Mouse (Mus musculus): ENCODE data around the gene Jrkl. TPM values are rescaled to one million over a fixed set of nuclear protein-coding genes. Genes with fewer than 3 reads are reported as not detected.

The Jrkl gene
- 9.5 and 10.2 TPM in 2 replicates for polyA plus RNA-seq (2016; fragmentation: Nextera tagmentation; extraction: Ambion mirVana)

GRCm38 (mm10) chr9:13245481-13245880, at the start of gene Jrkl:
Jrkl (minus strand) TSS chr9:13245829.
- 5% methylated on average over 10 of the region's 10 CpGs for WGBS
- no peak for ATAC-seq (ENCODE audit: insufficient number of reproducible peaks, low FRiP score)
- Histone ChIP-seq H3K36me3 (no peaks in the 10 kb centered on the region), H3K9me3 (replicated peaks) (no peaks in the 10 kb centered on the region), H3K9ac (peak within 1 kb of the TSS; percentile 77), H3K27me3 (replicated peaks) (no peaks in the 10 kb centered on the region), H3K4me1 (replicated peaks) (peaks cover 15% of the 10 kb centered on the region), H3K4me3 (peak within 1 kb of the TSS; percentile 87), H3K27ac (ENCODE audit: poor library complexity, severe bottlenecking) (peak within 1 kb of the TSS; percentile 70), H3K4me2 (peak within 1 kb of the TSS; percentile 78)

- Histone ChIP-seq H3K36me3 (no peaks in the 10 kb centered on the region), H3K9me3 (replicated peaks) (no peaks in the 10 kb centered on the region), H3K9ac (no peak overlapping the region), H3K4me3 (no peak overlapping the region), H3K27me3 (replicated peaks) (no peaks in the 10 kb centered on the region), H3K4me2 (no peak overlapping the region), H3K27ac (ENCODE audit: poor library complexity, severe bottlenecking) (no peak overlapping the region), H3K4me1 (replicated peaks) (no peaks in the 10 kb centered on the region)
- 73% methylated on average over 2 of the region's 2 CpGs for WGBS
- ATAC-seq (ENCODE audit: insufficient number of reproducible peaks, low FRiP score), result no peak
These were observed 41.9 kb upstream of the Jrkl start for GRCm38 (mm10) chr9:13287482-13287881.

DNA sequence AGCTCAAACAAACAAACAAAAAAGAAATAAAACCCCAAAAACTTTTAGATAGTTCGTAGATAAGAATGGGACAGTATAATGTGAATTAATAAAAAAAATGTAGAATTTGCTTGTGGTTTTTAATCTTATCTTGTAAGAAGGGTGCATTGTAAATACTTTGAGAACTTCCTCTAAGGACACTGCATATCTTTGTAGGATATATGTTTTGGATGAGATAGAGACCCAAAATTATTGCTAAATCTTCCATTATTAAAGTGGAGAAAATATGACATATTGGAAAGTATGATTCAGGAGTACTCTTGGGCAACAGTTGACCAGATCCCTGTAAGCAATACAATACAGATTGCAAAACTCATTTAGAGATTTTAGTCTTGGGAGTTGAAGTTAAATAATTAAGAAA, 27.6 kb upstream of the Jrkl start:
- Histone ChIP-seq H3K27ac (ENCODE audit: poor library complexity, severe bottlenecking) (no peak overlapping the region), H3K36me3 (no peaks in the 10 kb centered on the region), H3K9ac (no peak overlapping the region), H3K9me3 (replicated peaks) (no peaks in the 10 kb centered on the region), H3K4me3 (no peak overlapping the region), H3K4me1 (replicated peaks) (no peaks in the 10 kb centered on the region), H3K4me2 (no peak overlapping the region), H3K27me3 (replicated peaks) (no peaks in the 10 kb centered on the region)
- ATAC-seq (ENCODE audit: insufficient number of reproducible peaks, low FRiP score), result no peak
- 69% methylated on average over 1 of the region's 1 CpGs for WGBS

- Histone ChIP-seq H3K4me1 (replicated peaks) (no peaks in the 10 kb centered on the region), H3K4me3 (no peak overlapping the region), H3K9me3 (replicated peaks) (no peaks in the 10 kb centered on the region), H3K27me3 (replicated peaks) (no peaks in the 10 kb centered on the region), H3K9ac (no peak overlapping the region), H3K27ac (ENCODE audit: poor library complexity, severe bottlenecking) (no peak overlapping the region), H3K36me3 (no peaks in the 10 kb centered on the region), H3K4me2 (no peak overlapping the region)
- 31% methylated on average over 3 of the region's 3 CpGs for WGBS
- no peak for ATAC-seq (ENCODE audit: insufficient number of reproducible peaks, low FRiP score)
These were observed 15.4 kb upstream of the Jrkl start for GRCm38 (mm10) chr9:13260980-13261379.

DNA sequence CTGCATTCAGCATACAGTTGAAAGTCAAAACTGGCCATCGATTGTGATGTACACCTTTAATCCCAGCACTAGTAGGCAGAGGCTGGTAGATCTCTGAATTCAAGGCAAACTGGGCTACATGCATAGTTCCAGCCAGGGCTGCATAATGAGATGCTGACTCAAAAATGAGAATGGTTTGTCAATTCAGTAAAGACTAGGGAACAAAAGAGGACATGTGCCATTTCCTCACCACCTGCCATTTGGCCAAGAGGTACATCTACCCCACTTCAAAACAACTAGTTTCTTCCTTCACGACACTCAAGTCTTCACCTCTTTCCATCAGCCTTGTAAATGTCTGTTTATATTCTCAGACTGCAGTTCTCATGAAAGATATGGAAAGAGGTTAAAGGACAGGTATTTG, 12.5 kb upstream of the Jrkl start:
- H3K27me3 ChIP-seq (replicated peaks), result no peaks in the 10 kb centered on the region
- H3K4me1 ChIP-seq (replicated peaks), result no peaks in the 10 kb centered on the region
- no peak overlapping the region for H3K9ac ChIP-seq
- ATAC-seq (ENCODE audit: insufficient number of reproducible peaks, low FRiP score), result no peak
- no peaks in the 10 kb centered on the region for H3K9me3 ChIP-seq (replicated peaks)
- H3K36me3 ChIP-seq, result 0 out of 2 replicates have a peak, but pooled peaks cover 3% of the 10 kb centered on the region
- H3K4me3 ChIP-seq, result no peak overlapping the region
- no peak overlapping the region for H3K4me2 ChIP-seq
- 87% methylated on average over 2 of the region's 2 CpGs for WGBS
- H3K27ac ChIP-seq (ENCODE audit: poor library complexity, severe bottlenecking), result no peak overlapping the region

GRCm38 (mm10) chr9:13256726-13257125, 11.1 kb upstream of the Jrkl start:
- Histone ChIP-seq H3K27me3 (replicated peaks) (no peaks in the 10 kb centered on the region), H3K9ac (no peak overlapping the region), H3K36me3 (0 out of 2 replicates have a peak, but pooled peaks cover 6% of the 10 kb centered on the region), H3K9me3 (replicated peaks) (no peaks in the 10 kb centered on the region), H3K27ac (ENCODE audit: poor library complexity, severe bottlenecking) (no peak overlapping the region), H3K4me1 (replicated peaks) (no peaks in the 10 kb centered on the region), H3K4me3 (no peak overlapping the region), H3K4me2 (no peak overlapping the region)
- 76% methylated on average over 1 of the region's 1 CpGs for WGBS
- no peak for ATAC-seq (ENCODE audit: insufficient number of reproducible peaks, low FRiP score)

DNA sequence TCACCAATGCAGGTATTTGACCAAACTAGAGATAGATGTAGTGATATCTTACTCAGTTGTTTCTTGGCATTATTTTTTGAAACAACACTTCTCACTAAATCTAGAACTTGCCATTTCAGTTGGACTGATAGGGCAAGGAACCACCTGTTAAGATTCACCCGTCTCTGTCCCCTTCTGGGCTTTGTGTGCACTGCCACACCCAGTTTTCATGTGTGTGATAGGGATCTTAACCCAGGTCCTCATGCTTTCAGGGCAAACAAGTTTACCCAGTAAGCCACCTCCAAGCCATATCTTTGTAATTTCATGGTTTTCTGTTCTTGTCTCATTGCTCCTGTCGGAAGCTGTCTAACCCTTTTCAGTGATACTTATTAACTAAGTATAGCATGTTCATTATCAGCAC, 5.6 kb upstream of the Jrkl start:
- H3K36me3 ChIP-seq, result 0 out of 2 replicates have a peak, but pooled peaks cover 6% of the 10 kb centered on the region
- no peak overlapping the region for H3K9ac ChIP-seq
- H3K9me3 ChIP-seq (replicated peaks), result no peaks in the 10 kb centered on the region
- ATAC-seq (ENCODE audit: insufficient number of reproducible peaks, low FRiP score), result no peak
- no peaks in the 10 kb centered on the region for H3K27me3 ChIP-seq (replicated peaks)
- H3K4me1 ChIP-seq (replicated peaks), result peaks cover 6% of the 10 kb centered on the region; the same call in 1 of the 2 replicates
- 81% methylated on average over 2 of the region's 2 CpGs for WGBS
- no peak overlapping the region for H3K4me3 ChIP-seq
- H3K27ac ChIP-seq (ENCODE audit: poor library complexity, severe bottlenecking), result no peak overlapping the region
- H3K4me2 ChIP-seq, result no peak overlapping the region

DNA sequence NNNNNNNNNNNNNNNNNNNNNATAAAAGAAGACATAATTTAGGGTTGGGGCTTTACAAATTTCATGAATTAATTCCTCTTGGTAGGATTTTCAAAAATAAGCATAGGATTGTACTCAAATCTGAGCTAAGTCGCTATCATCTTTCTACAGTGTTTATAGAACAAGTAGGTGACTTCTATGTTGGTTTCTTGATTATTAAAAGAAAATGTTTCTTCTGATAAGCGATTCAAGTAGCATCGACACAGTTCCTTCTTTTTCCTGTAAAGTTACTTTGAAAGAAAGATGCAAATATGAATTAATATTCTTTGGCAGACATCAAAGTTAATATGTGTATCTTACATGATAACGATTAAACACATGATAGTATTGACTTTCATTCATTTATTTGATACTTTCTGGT, 2.5 kb upstream of the Jrkl start:
- ATAC-seq (ENCODE audit: insufficient number of reproducible peaks, low FRiP score), result no peak
- WGBS, result 92% methylated on average over 4 of the region's 4 CpGs
- Histone ChIP-seq H3K36me3 (0 out of 2 replicates have a peak, but pooled peaks cover 4% of the 10 kb centered on the region), H3K4me2 (no peak overlapping the region), H3K9ac (no peak overlapping the region), H3K27ac (ENCODE audit: poor library complexity, severe bottlenecking) (no peak overlapping the region), H3K4me1 (replicated peaks) (peaks cover 15% of the 10 kb centered on the region), H3K9me3 (replicated peaks) (no peaks in the 10 kb centered on the region), H3K4me3 (no peak overlapping the region), H3K27me3 (replicated peaks) (no peaks in the 10 kb centered on the region)

DNA sequence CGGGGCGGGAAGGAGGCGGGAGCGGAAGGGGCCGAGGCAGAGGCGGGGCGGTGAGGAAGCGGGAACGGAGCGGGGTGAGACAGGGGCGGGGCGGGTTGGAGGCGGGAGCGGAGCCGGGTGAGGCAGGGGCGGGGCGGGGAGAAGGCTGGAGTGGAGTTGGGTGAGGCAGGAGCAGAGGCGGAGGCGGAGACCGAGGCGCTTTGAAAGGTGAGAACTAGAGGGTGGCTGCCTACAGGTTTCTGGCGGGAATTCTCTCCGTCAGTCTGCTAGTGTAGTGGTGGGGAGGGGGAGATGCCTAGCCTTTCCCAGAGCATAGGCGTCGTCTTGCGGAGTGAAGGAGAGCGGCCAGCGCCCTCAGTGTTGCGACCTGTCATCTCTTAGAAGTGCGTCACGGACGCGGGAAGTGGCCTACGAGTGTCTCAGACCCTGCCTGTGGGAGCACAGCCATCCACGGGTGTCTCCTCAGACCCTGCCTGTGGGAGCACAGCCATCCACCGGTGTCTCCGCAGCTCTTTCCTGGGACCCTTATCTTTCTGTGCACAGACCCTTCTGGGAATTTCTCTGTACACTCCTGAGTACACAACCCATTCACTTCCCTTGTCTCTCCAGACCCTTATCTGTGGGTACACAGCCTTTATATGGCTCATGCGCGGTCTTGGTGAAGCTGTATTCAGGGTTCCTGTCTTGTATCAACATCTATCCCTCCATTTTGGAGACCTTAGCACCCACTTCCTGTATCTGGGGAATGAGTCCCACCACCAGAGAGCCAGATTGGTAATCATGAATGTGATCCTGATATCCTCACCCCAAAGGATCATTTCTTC, 1.4 kb upstream of the Jrkl start, which contains the start of gene Ccdc82:
TSS of gene Ccdc82 (plus strand) at position 141 of the 824 bp plus-strand sequence.
- Histone ChIP-seq H3K27ac (ENCODE audit: poor library complexity, severe bottlenecking) (peak within 1 kb of the TSS; percentile 87), H3K36me3 (no peaks in the 10 kb centered on the region), H3K9me3 (replicated peaks) (no peaks in the 10 kb centered on the region), H3K9ac (peak within 1 kb of the TSS; percentile 94), H3K27me3 (replicated peaks) (no peaks in the 10 kb centered on the region), H3K4me3 (peak within 1 kb of the TSS; percentile 87), H3K4me1 (replicated peaks) (peaks cover 15% of the 10 kb centered on the region), H3K4me2 (peak within 1 kb of the TSS; percentile 92)
- WGBS, result 2% methylated on average over 26 of the region's 39 CpGs
- peak; percentile 100 for ATAC-seq (ENCODE audit: insufficient number of reproducible peaks, low FRiP score)

GRCm38 (mm10) chr9:13242321-13242720, 3.3 kb downstream of the Jrkl start:
- Histone ChIP-seq H3K9me3 (replicated peaks) (no peaks in the 10 kb centered on the region), H3K27me3 (replicated peaks) (no peaks in the 10 kb centered on the region), H3K27ac (ENCODE audit: poor library complexity, severe bottlenecking) (no peak overlapping the region), H3K4me1 (replicated peaks) (peaks cover 11% of the 10 kb centered on the region), H3K4me3 (no peak overlapping the region), H3K4me2 (no peak overlapping the region), H3K9ac (no peak overlapping the region), H3K36me3 (no peaks in the 10 kb centered on the region)
- ATAC-seq (ENCODE audit: insufficient number of reproducible peaks, low FRiP score), result no peak

DNA sequence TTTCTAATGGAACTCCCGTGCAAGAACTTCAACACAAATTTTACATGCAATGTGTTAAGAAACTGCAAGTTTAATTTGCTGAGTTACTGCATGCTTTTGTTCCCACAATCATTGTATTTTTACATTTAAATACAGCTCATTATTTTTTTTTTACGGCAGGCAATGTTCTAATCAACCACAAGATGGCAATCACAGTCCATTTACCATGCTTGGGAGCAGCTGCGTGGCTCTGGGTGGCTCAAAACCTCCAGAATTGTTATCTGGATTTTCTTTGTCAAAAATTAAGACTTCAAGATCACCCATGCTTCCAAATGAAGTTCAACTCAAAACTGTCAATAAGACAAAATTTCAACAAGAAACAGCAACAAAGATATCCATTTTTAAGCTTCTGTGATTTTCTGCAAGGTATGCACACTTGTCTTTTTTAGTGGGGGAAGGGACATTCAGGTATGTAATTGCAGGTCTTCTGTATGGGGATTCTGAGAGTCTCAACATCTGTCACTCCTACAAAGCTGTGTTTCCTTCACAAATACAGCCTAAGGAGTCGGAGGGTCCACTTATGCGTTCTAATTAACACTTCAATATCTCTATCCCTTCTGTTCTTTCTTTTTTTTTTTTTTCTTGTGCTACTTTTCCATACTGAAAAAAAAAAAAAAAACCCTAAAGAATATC, 13.9 kb downstream of the Jrkl start:
- no peaks in the 10 kb centered on the region for H3K36me3 ChIP-seq
- ATAC-seq (ENCODE audit: insufficient number of reproducible peaks, low FRiP score), result no peak
- WGBS, result 23% methylated on average over 5 of the region's 5 CpGs
- H3K9ac ChIP-seq, result no peak overlapping the region
- no peaks in the 10 kb centered on the region for H3K27me3 ChIP-seq (replicated peaks)
- no peak overlapping the region for H3K4me3 ChIP-seq
- H3K4me1 ChIP-seq (replicated peaks), result no peaks in the 10 kb centered on the region
- no peak overlapping the region for H3K4me2 ChIP-seq
- peaks cover 7% of the 10 kb centered on the region for H3K9me3 ChIP-seq (replicated peaks)
- H3K27ac ChIP-seq (ENCODE audit: poor library complexity, severe bottlenecking), result no peak overlapping the region

Measured in heart, embryonic 12.5 days (tissue).